8 mouse cellular contexts compared by ENCODE assay signal in the genomic region with DNA sequence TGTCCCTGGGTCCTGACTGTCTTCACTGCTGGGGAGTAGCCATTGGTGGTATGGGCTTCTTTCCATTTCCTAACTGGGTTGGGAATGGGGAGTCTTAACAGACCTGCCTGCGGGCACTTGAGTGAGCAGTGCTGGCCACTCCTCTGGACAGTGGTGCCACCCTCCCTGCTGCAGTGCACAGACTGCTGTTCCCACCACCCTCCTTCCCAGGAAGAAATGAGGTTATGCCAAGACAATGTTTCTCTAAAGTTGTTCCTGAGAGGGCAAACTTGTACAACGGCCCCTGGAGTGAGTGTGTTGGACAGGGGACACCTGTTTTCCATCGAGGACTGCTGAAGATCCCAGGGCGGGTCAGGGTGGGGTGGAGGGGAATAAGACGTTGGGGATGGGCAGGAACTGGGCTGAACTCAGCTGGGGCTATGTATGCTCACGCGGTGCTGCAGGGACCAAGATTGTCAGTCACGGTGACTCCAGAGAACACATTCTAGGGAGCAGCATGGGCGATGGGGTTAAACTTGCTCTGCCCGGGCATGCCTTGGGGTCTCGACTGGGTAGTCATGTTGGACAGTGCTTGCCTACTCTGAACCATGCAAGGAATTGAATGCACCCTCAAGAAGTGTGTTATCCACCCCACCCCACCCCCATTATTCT. TPM values are rescaled to one million over a fixed set of nuclear protein-coding genes. Genes with fewer than 3 reads are reported as not detected.
DNase-seq lines count a peak whose midpoint lies in the region; ATAC-seq lines count a peak whose summit lies in the region.

No protein-coding gene starts in this region.

- H3K9ac ChIP-seq in hindbrain, embryonic 13.5 days: peak overlapping the region; percentile 89

- WGBS in heart, embryonic 10.5 days: 45% methylated on average over 11 of the region's 11 CpGs
- WGBS in hindbrain, embryonic 13.5 days: 70% methylated on average over 11 of the region's 11 CpGs

- H3K9me3 ChIP-seq in heart, embryonic 10.5 days: no peaks in the 10 kb centered on the region
- H3K9me3 ChIP-seq in hindbrain, embryonic 13.5 days: no peaks in the 10 kb centered on the region

- peak overlapping the region; percentile 97 for H3K27ac ChIP-seq in heart, embryonic 10.5 days
- peak overlapping the region; percentile 87 for H3K27ac ChIP-seq in hindbrain, embryonic 13.5 days

- H3K4me2 ChIP-seq in hindbrain, embryonic 13.5 days: peak overlapping the region; percentile 88

- no peaks in the 10 kb centered on the region for H3K27me3 ChIP-seq in heart, embryonic 10.5 days (ENCODE audit: insufficient read depth, poor library complexity, severe bottlenecking)
- H3K27me3 ChIP-seq in hindbrain, embryonic 13.5 days: no peaks in the 10 kb centered on the region

- peak overlapping the region; percentile 92 for H3K4me3 ChIP-seq in heart, embryonic 10.5 days
- H3K4me3 ChIP-seq in hindbrain, embryonic 13.5 days: peak overlapping the region; percentile 82

- intact Hi-C loops in left cerebral cortex, postnatal 4 days (cut with DNase I): no loop called here

- DNase-seq in heart, embryonic 10.5 days (ENCODE audit: low spot score): peak; percentile 67
- no peak for DNase-seq in heart, adult 8-10 months (ENCODE audit: low spot score)
- DNase-seq in ZHBTc4 (ENCODE audit: low read depth, low spot score): peak; percentile 69
- peak; percentile 38 to 52 for DNase-seq in lung, postnatal 4 days
- no peak for DNase-seq in left cerebral cortex, postnatal 4 days
- DNase-seq in Muller cell, postnatal 12 days (ENCODE audit: inconsistent ontology term): no peak
- DNase-seq in right cerebral cortex, postnatal 14 days: no peak

- peaks cover 23% of the 10 kb centered on the region for H3K36me3 ChIP-seq in heart, embryonic 10.5 days
- H3K36me3 ChIP-seq in hindbrain, embryonic 13.5 days: no peaks in the 10 kb centered on the region

- no peak for ATAC-seq in hindbrain, embryonic 13.5 days (ENCODE audit: low FRiP score)

- peaks cover 80% of the 10 kb centered on the region for H3K4me1 ChIP-seq in heart, embryonic 10.5 days
- H3K4me1 ChIP-seq in hindbrain, embryonic 13.5 days (replicated peaks): peaks cover 64% of the 10 kb centered on the region

RNA-seq across cellular contexts. Expression of a gene that starts 1.5 kb away (rescaled TPM):
- polyA plus RNA-seq in heart, embryonic 10.5 days (2016; fragmentation: Nextera tagmentation; extraction: Ambion mirVana): 472 and 583 TPM in 2 replicates
- total RNA-seq in heart, adult 8-10 months (2022): 100 to 1,000 TPM; 397 to 430 (median 418) TPM
- polyA plus RNA-seq in hindbrain, embryonic 13.5 days (2015; fragmentation: Nextera tagmentation; extraction: Ambion mirVana): 322 and 332 TPM in 2 replicates
- total RNA-seq in left cerebral cortex, postnatal 4 days (2021): 100 to 1,000 TPM; 249 to 263 TPM

RNA-seq across cellular contexts. Expression of a gene that starts 15.0 kb away (rescaled TPM):
- 78.0 and 99.5 TPM in 2 replicates for polyA plus RNA-seq in heart, embryonic 10.5 days (2016; fragmentation: Nextera tagmentation; extraction: Ambion mirVana)
- total RNA-seq in heart, adult 8-10 months (2022): 10 to 100 TPM; 13.6 to 15.2 (median 14.3) TPM
- polyA plus RNA-seq in hindbrain, embryonic 13.5 days (2015; fragmentation: Nextera tagmentation; extraction: Ambion mirVana): 90.8 and 99.3 TPM in 2 replicates
- total RNA-seq in left cerebral cortex, postnatal 4 days (2021): 10 to 100 TPM; 41.6 to 44.8 TPM

RNA-seq across cellular contexts. Expression of a gene that starts 40.4 kb away (rescaled TPM):
- polyA plus RNA-seq in heart, embryonic 10.5 days (2016; fragmentation: Nextera tagmentation; extraction: Ambion mirVana): 1.1 and 1.5 TPM in 2 replicates
- total RNA-seq in heart, adult 8-10 months (2022): under 1 TPM in 1 of 4 experiments, not detected in 3; 0.28 TPM
- 1.4 and 1.9 TPM in 2 replicates for polyA plus RNA-seq in hindbrain, embryonic 13.5 days (2015; fragmentation: Nextera tagmentation; extraction: Ambion mirVana)
- under 1 TPM; 0.38 TPM for total RNA-seq in left cerebral cortex, postnatal 4 days (2021)

RNA-seq across cellular contexts. Expression of a gene that starts 49.2 kb away (rescaled TPM):
- polyA plus RNA-seq in heart, embryonic 10.5 days (2016; fragmentation: Nextera tagmentation; extraction: Ambion mirVana): 19.3 and 21.1 TPM in 2 replicates
- 1 to 10 TPM in 1 of 4 experiments, under 1 TPM in 3; 0.27 to 2.8 (median 0.52) TPM for total RNA-seq in heart, adult 8-10 months (2022)
- 0.65 and 1.2 TPM in 2 replicates for polyA plus RNA-seq in hindbrain, embryonic 13.5 days (2015; fragmentation: Nextera tagmentation; extraction: Ambion mirVana)
- total RNA-seq in left cerebral cortex, postnatal 4 days (2021): not detected

RNA-seq across cellular contexts. Expression of a gene that starts 52.1 kb away (rescaled TPM):
- polyA plus RNA-seq in heart, embryonic 10.5 days (2016; fragmentation: Nextera tagmentation; extraction: Ambion mirVana): 5.4 and 10.5 TPM in 2 replicates
- 10 to 100 TPM; 30.9 to 36.9 (median 32.8) TPM for total RNA-seq in heart, adult 8-10 months (2022)
- polyA plus RNA-seq in hindbrain, embryonic 13.5 days (2015; fragmentation: Nextera tagmentation; extraction: Ambion mirVana): 1.3 and 1.7 TPM in 2 replicates
- total RNA-seq in left cerebral cortex, postnatal 4 days (2021): 1 to 10 TPM; 1.1 to 1.5 TPM

Comparison
In these comparisons a context has a peak if more than half of its experiments do, and no peak if none do; other contexts are left out.
1. DNase-seq: peak in heart, embryonic 10.5 days (single experiment), ZHBTc4 (single experiment) and lung, postnatal 4 days (2 of 2); none in heart, adult 8-10 months (single experiment), left cerebral cortex, postnatal 4 days (single experiment), Muller cell, postnatal 12 days (single experiment) and right cerebral cortex, postnatal 14 days (single experiment).